Mouse (Mus musculus) forebrain, embryonic 11.5 days (tissue): ENCODE data around the gene Tm2d1. TPM values are rescaled to one million over a fixed set of nuclear protein-coding genes. Genes with fewer than 3 reads are reported as not detected.
A peak's percentile ranks its signal among the peaks of the same experiment; 100 is the strongest.

Experiments
- ATAC-seq: fragments of 200-750 bp; cut with Nextera tagmentation; replicated peaks from 2 replicates; pipeline ENCODE4 v1.8.0; 2017; ENCODE audit warnings: moderate TSS enrichment; ENCODE audit not compliant: low FRiP score
- DNase-seq: peaks from one replicate; pipeline ENCODE4 v3.0.0-alpha.2; 2017; ENCODE audit warnings: low spot score
- H3K27ac ChIP-seq: fragments of 300-500 bp; sonication (generic); 2 replicates; pipeline ENCODE4 v1.5.1; 2014; ENCODE audit warnings: low read depth, low read length
- H3K27me3 ChIP-seq: fragments of 300-500 bp; sonication (generic); 2 replicates; pipeline ENCODE4 v1.6.1; 2014; ENCODE audit warnings: mild to moderate bottlenecking, low read length, mixed read lengths; ENCODE audit not compliant: control insufficient read depth, insufficient read depth
- H3K36me3 ChIP-seq: fragments of 300-500 bp; sonication (generic); 2 replicates; pipeline ENCODE4 v1.6.1; 2014; ENCODE audit warnings: mild to moderate bottlenecking, low read length, moderate library complexity, mixed read lengths; ENCODE audit not compliant: control insufficient read depth, insufficient read depth
- H3K4me1 ChIP-seq: fragments of 300-500 bp; sonication (generic); replicated peaks from 2 replicates; pipeline ENCODE4 v1.6.1; 2014; ENCODE audit warnings: low read length, mixed read lengths; ENCODE audit not compliant: control insufficient read depth, insufficient read depth
- H3K4me2 ChIP-seq: fragments of 300-500 bp; sonication (generic); 2 replicates; pipeline ENCODE4 v1.6.1; 2014; ENCODE audit warnings: low read depth, mild to moderate bottlenecking, low read length, moderate library complexity, mixed read lengths; ENCODE audit not compliant: severe bottlenecking
- H3K4me3 ChIP-seq: fragments of 300-500 bp; sonication (generic); 2 replicates; pipeline ENCODE4 v1.5.1; 2014; ENCODE audit warnings: low read depth, low read length
- H3K9ac ChIP-seq: fragments of 300-500 bp; sonication (generic); 2 replicates; pipeline ENCODE4 v1.6.1; 2014; ENCODE audit warnings: low read length
- H3K9me3 ChIP-seq: fragments of 300-500 bp; sonication (generic); 2 replicates; pipeline ENCODE4 v1.6.1; 2016; ENCODE audit warnings: low read length, mixed read lengths; ENCODE audit not compliant: control insufficient read depth
- WGBS: fragments of 180-500 bp; shearing (Covaris S2); extraction: QIAGEN DNeasy Blood & Tissue Kit; methylation state at CpG from one replicate; pipeline ENCODE4 v1.1.7; 2014; 5-methylcytosine and 5-hydroxymethylcytosine counted together
- polyA plus RNA-seq: library from polyadenylated mRNA; unstranded; fragments of >200 nt; fragmentation: Nextera tagmentation; extraction: Ambion mirVana; gene quantifications from 2 replicates; pipeline ENCODE4 v1.2.1, GENCODE M21; 2014

Tm2d1 gene
- polyA plus RNA-seq, 1 experiment from 2014 or later = 80.2 TPM

GRCm38 (mm10) chr4:98395690-98396437 is 12.8 kb upstream of the Tm2d1 start, which contains the start of gene Patj:
Gene Patj (plus strand): TSS chr4:98395785.
- H3K9me3 ChIP-seq = no peaks in the 10 kb centered on the region
- H3K4me1 ChIP-seq = no peaks in the 10 kb centered on the region
- no peak within 1 kb of the TSS for H3K27ac ChIP-seq
- H3K9ac ChIP-seq = peak within 1 kb of the TSS; percentile 96
- ATAC-seq = peak; percentile 84
- DNase-seq = peak; percentile 71
- H3K4me3 ChIP-seq = peak within 1 kb of the TSS; percentile 78
- H3K36me3 ChIP-seq = no peaks in the 10 kb centered on the region
- under 1% methylated on average over 67 of the region's 73 CpGs for WGBS
- H3K4me2 ChIP-seq = peak within 1 kb of the TSS; percentile 97
- no peaks in the 10 kb centered on the region for H3K27me3 ChIP-seq

GRCm38 (mm10) chr4:98395346-98395689 is 12.2 kb upstream of the Tm2d1 start:
- Histone ChIP-seq H3K27me3 (no peaks in the 10 kb centered on the region), H3K4me1 (no peaks in the 10 kb centered on the region), H3K9ac (peak overlapping the region; percentile 96), H3K4me2 (peak overlapping the region; percentile 97), H3K36me3 (no peaks in the 10 kb centered on the region), H3K27ac (no peak overlapping the region), H3K4me3 (peak overlapping the region; percentile 78), H3K9me3 (no peaks in the 10 kb centered on the region)
- DNase-seq = no peak
- ATAC-seq = peak; percentile 77; the same call in 1 of the 2 replicates
- WGBS = 3% methylated on average over 7 of the region's 7 CpGs

GRCm38 (mm10) chr4:98385036-98385435 is 1.9 kb upstream of the Tm2d1 start:
- WGBS = 80% methylated on average over 5 of the region's 5 CpGs
- H3K4me1 ChIP-seq = peaks cover 2% of the 10 kb centered on the region; the same call in 1 of the 2 replicates
- ATAC-seq (no peak), DNase-seq (no peak)
- no peak overlapping the region for H3K9ac ChIP-seq
- H3K27ac ChIP-seq = no peak overlapping the region
- no peaks in the 10 kb centered on the region for H3K9me3 ChIP-seq
- no peak overlapping the region for H3K4me3 ChIP-seq
- no peaks in the 10 kb centered on the region for H3K36me3 ChIP-seq
- H3K27me3 ChIP-seq = no peaks in the 10 kb centered on the region
- H3K4me2 ChIP-seq = no peak overlapping the region

GRCm38 (mm10) chr4:98376943-98377342 is 6.2 kb downstream of the Tm2d1 start:
- H3K36me3 ChIP-seq = no peaks in the 10 kb centered on the region; the same call in 1 of the 2 replicates
- DNase-seq = no peak
- no peaks in the 10 kb centered on the region for H3K27me3 ChIP-seq
- WGBS = 93% methylated on average over 2 of the region's 2 CpGs
- H3K27ac ChIP-seq = no peak overlapping the region
- no peak overlapping the region for H3K9ac ChIP-seq
- no peaks in the 10 kb centered on the region for H3K4me1 ChIP-seq
- no peak overlapping the region for H3K4me2 ChIP-seq
- no peak overlapping the region for H3K4me3 ChIP-seq
- no peak for ATAC-seq
- H3K9me3 ChIP-seq = no peaks in the 10 kb centered on the region

- Histone ChIP-seq H3K9ac (no peak overlapping the region), H3K4me1 (no peaks in the 10 kb centered on the region), H3K36me3 (no peaks in the 10 kb centered on the region; the same call in 1 of the 2 replicates), H3K9me3 (no peaks in the 10 kb centered on the region), H3K27ac (no peak overlapping the region), H3K4me2 (no peak overlapping the region), H3K4me3 (no peak overlapping the region), H3K27me3 (no peaks in the 10 kb centered on the region)
- WGBS = 56% methylated on average over 4 of the region's 4 CpGs
- DNase-seq (no peak), ATAC-seq (no peak)
These were observed 7.7 kb downstream of the Tm2d1 start for GRCm38 (mm10) chr4:98375401-98375800.

- WGBS = 90% methylated on average over 9 of the region's 9 CpGs
- Histone ChIP-seq H3K9ac (no peak overlapping the region), H3K9me3 (no peaks in the 10 kb centered on the region), H3K4me2 (no peak overlapping the region), H3K36me3 (no peaks in the 10 kb centered on the region; the same call in 1 of the 2 replicates), H3K4me1 (no peaks in the 10 kb centered on the region), H3K4me3 (no peak overlapping the region), H3K27ac (no peak overlapping the region), H3K27me3 (no peaks in the 10 kb centered on the region)
- ATAC-seq = no peak
- no peak for DNase-seq
These were observed 24.9 kb downstream of the Tm2d1 start for GRCm38 (mm10) chr4:98358034-98358809.

GRCm38 (mm10) chr4:98348580-98348979 is 34.5 kb downstream of the Tm2d1 start:
- no peak overlapping the region for H3K27ac ChIP-seq
- H3K27me3 ChIP-seq = no peaks in the 10 kb centered on the region
- WGBS = 92% methylated on average over 5 of the region's 5 CpGs
- no peaks in the 10 kb centered on the region for H3K4me1 ChIP-seq
- no peak for DNase-seq
- H3K9ac ChIP-seq = no peak overlapping the region
- no peak for ATAC-seq
- H3K9me3 ChIP-seq = no peaks in the 10 kb centered on the region
- H3K4me2 ChIP-seq = no peak overlapping the region
- no peaks in the 10 kb centered on the region; the same call in 1 of the 2 replicates for H3K36me3 ChIP-seq
- no peak overlapping the region for H3K4me3 ChIP-seq

GRCm38 (mm10) chr4:98345783-98346182 is 37.3 kb downstream of the Tm2d1 start:
- Histone ChIP-seq H3K4me3 (no peak overlapping the region), H3K27me3 (no peaks in the 10 kb centered on the region), H3K9me3 (no peaks in the 10 kb centered on the region), H3K27ac (no peak overlapping the region), H3K4me2 (no peak overlapping the region), H3K4me1 (no peaks in the 10 kb centered on the region), H3K9ac (no peak overlapping the region), H3K36me3 (no peaks in the 10 kb centered on the region)
- 95% methylated on average over 10 of the region's 10 CpGs for WGBS
- no peak for DNase-seq
- no peak for ATAC-seq
